Mouse (Mus musculus): ENCODE results near the gene Slc44a1. TPM values are rescaled to one million over a fixed set of nuclear protein-coding genes. Genes with fewer than 3 reads are reported as not detected.
A peak's percentile ranks its signal among the peaks of the same experiment; 100 is the strongest.

The Slc44a1 gene
- total RNA-seq, 4 experiments from 2014 or later: 80.8 to 88.6 (median 85.0) TPM

- no peak for DNase-seq (ENCODE audit: low spot score in 2 of 2)
Observed at GRCm38 (mm10) chr4:53430522-53430921, 9.7 kb upstream of the Slc44a1 start.

- no peak for DNase-seq (ENCODE audit: low spot score in 2 of 2)
Observed at GRCm38 (mm10) chr4:53431585-53432234, 8.5 kb upstream of the Slc44a1 start.

GRCm38 (mm10) chr4:53437110-53437755 is 3.0 kb upstream of the Slc44a1 start:
- peak in 1 of 2 experiments; percentile 67 for DNase-seq (ENCODE audit: low spot score in 2 of 2)

- no peak for DNase-seq (ENCODE audit: low spot score in 2 of 2)
Observed at GRCm38 (mm10) chr4:53438386-53438785, 1.8 kb upstream of the Slc44a1 start.

GRCm38 (mm10) chr4:53438836-53439480 is 1.3 kb upstream of the Slc44a1 start:
- DNase-seq (ENCODE audit: low spot score in 2 of 2): no peak

- no peak for DNase-seq (ENCODE audit: low spot score in 2 of 2)
Observed at GRCm38 (mm10) chr4:53439636-53440009, 590 bp upstream of the Slc44a1 start.

GRCm38 (mm10) chr4:53440816-53441571 is 781 bp downstream of the Slc44a1 start:
- DNase-seq (ENCODE audit: low spot score in 2 of 2): peak in 1 of 2 experiments; percentile 71

GRCm38 (mm10) chr4:53441683-53442082 is 1.5 kb downstream of the Slc44a1 start:
- no peak for DNase-seq (ENCODE audit: low spot score in 2 of 2)

GRCm38 (mm10) chr4:53446216-53446615 is 6.0 kb downstream of the Slc44a1 start:
- no peak for DNase-seq (ENCODE audit: low spot score in 2 of 2)

- DNase-seq (ENCODE audit: low spot score in 2 of 2): no peak
Observed at GRCm38 (mm10) chr4:53447773-53448172, 7.6 kb downstream of the Slc44a1 start.

- DNase-seq (ENCODE audit: low spot score in 2 of 2): no peak
Observed at GRCm38 (mm10) chr4:53450736-53451135, 10.5 kb downstream of the Slc44a1 start.

- no peak for DNase-seq (ENCODE audit: low spot score in 2 of 2)
Observed at GRCm38 (mm10) chr4:53451887-53452286, 11.7 kb downstream of the Slc44a1 start.

GRCm38 (mm10) chr4:53452457-53452856 is 12.2 kb downstream of the Slc44a1 start:
- DNase-seq (ENCODE audit: low spot score in 2 of 2): no peak

GRCm38 (mm10) chr4:53452976-53453889 is 13.0 kb downstream of the Slc44a1 start:
- no peak for DNase-seq (ENCODE audit: low spot score in 2 of 2)

GRCm38 (mm10) chr4:53455885-53456284 is 15.7 kb downstream of the Slc44a1 start:
- DNase-seq (ENCODE audit: low spot score in 2 of 2): no peak

- DNase-seq (ENCODE audit: low spot score in 2 of 2): no peak
Observed at GRCm38 (mm10) chr4:53456570-53456969, 16.4 kb downstream of the Slc44a1 start.

GRCm38 (mm10) chr4:53458503-53458902 is 18.3 kb downstream of the Slc44a1 start:
- no peak for DNase-seq (ENCODE audit: low spot score in 2 of 2)

- no peak for DNase-seq (ENCODE audit: low spot score in 2 of 2)
Observed at GRCm38 (mm10) chr4:53459697-53460096, 19.5 kb downstream of the Slc44a1 start.

GRCm38 (mm10) chr4:53461026-53461425 is 20.8 kb downstream of the Slc44a1 start:
- no peak for DNase-seq (ENCODE audit: low spot score in 2 of 2)

- DNase-seq (ENCODE audit: low spot score in 2 of 2): no peak
Observed at GRCm38 (mm10) chr4:53462069-53462468, 21.9 kb downstream of the Slc44a1 start.
